Comparison of ENCODE assay signal across 8 mouse cellular contexts in the genomic region with DNA sequence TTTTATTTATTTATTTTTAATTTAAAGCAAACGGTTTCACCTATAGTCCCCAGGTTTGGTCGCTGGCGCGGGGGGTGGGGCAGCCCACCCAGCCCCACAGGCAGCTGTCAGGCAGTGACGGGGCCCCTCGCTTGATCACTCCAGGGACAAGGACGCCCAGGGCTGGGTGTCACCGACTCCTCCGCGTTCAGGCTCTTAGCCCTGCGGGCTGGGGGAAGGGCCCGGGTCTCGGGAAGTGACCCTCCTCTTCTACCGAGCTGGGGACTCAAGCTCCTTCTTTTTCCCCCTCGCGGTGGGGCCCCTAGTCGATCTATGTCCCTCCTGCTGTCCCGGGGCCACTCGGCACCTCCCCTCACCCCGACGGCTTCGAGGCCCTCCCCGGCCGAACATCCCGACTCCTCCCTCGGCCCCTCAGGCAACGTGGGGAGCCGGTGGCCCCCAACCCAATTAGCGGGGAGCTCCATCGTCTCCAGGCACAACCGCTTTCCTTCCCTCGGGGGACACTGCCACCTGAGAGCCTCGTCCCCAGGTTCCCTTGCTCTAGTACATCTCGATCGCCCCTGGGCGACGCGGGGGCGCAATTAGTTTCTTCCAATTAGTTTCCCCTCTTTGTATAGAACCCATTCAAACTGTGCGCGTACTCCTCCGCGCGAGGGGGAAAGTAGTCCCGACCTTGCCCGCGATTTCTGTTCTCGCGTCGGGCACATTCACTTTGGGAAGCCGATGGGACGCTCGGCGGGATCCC. TPM values are rescaled to one million over a fixed set of nuclear protein-coding genes. Genes with fewer than 3 reads are reported as not detected.
A peak's percentile ranks its signal among the peaks of the same experiment; 100 is the strongest.
DNase-seq lines count a peak whose midpoint lies in the region; ATAC-seq and TF ChIP-seq lines count a peak whose summit lies in the region.

No protein-coding gene starts in this region.

- no peak for TF ChIP-seq EP300 in ES-Bruce4 (IDR thresholded peaks at IDR 0.05; ENCODE audit: insufficient read depth, low read depth, low read length)

- no peaks in the 10 kb centered on the region for H3K36me3 ChIP-seq in ES-Bruce4 (ENCODE audit: control insufficient read depth, insufficient read depth, low read length, poor library complexity, severe bottlenecking)
- H3K36me3 ChIP-seq in erythroblast, embryonic 14.5 days (ENCODE audit: control insufficient read depth), result peaks cover 40% of the 10 kb centered on the region
- 0 out of 2 replicates have a peak, but pooled peaks cover 4% of the 10 kb centered on the region for H3K36me3 ChIP-seq in heart, embryonic 15.5 days
- H3K36me3 ChIP-seq in lung, embryonic 16.5 days (ENCODE audit: control insufficient read depth, insufficient read depth, low read length), result 0 out of 2 replicates have a peak, but pooled peaks cover 3% of the 10 kb centered on the region

- WGBS in bone marrow, adult 2 months, result under 1% methylated on average over 54 of the region's 54 CpGs
- WGBS in heart, embryonic 15.5 days, result under 1% methylated on average over 54 of the region's 54 CpGs
- WGBS in lung, embryonic 16.5 days, result under 1% methylated on average over 54 of the region's 54 CpGs

- H3K4me1 ChIP-seq in ES-Bruce4 (ENCODE audit: control insufficient read depth, insufficient read depth, low read length), result peaks cover 3% of the 10 kb centered on the region
- H3K4me1 ChIP-seq in bone marrow, adult 2 months (ENCODE audit: control insufficient read depth, insufficient read depth, low read length), result peaks cover 6% of the 10 kb centered on the region
- H3K4me1 ChIP-seq in erythroblast, embryonic 14.5 days (ENCODE audit: control insufficient read depth), result peaks cover 68% of the 10 kb centered on the region
- H3K4me1 ChIP-seq in heart, embryonic 15.5 days (replicated peaks), result peaks cover 30% of the 10 kb centered on the region
- peaks cover 21% of the 10 kb centered on the region for H3K4me1 ChIP-seq in lung, embryonic 16.5 days (replicated peaks; ENCODE audit: control insufficient read depth, insufficient read depth, low read length)

- H3K9me3 ChIP-seq in ES-Bruce4 (replicated peaks; ENCODE audit: control insufficient read depth, insufficient read depth, low read length, poor library complexity, severe bottlenecking), result no peaks in the 10 kb centered on the region
- no peaks in the 10 kb centered on the region for H3K9me3 ChIP-seq in erythroblast, embryonic 14.5 days (ENCODE audit: control insufficient read depth, low read length)
- H3K9me3 ChIP-seq in heart, embryonic 15.5 days (replicated peaks), result no peaks in the 10 kb centered on the region
- H3K9me3 ChIP-seq in lung, embryonic 16.5 days (ENCODE audit: control insufficient read depth, low read length), result no peaks in the 10 kb centered on the region

- peak overlapping the region; percentile 84 for H3K4me3 ChIP-seq in ES-Bruce4 (ENCODE audit: low read depth, low read length)
- H3K4me3 ChIP-seq in bone marrow, adult 2 months (replicated peaks; ENCODE audit: control insufficient read depth, low read depth, low read length), result peak overlapping the region; percentile 84
- peak overlapping the region; percentile 96 for H3K4me3 ChIP-seq in erythroblast, embryonic 14.5 days (replicated peaks)
- peak overlapping the region; percentile 86 for H3K4me3 ChIP-seq in heart, embryonic 15.5 days
- H3K4me3 ChIP-seq in lung, embryonic 16.5 days (ENCODE audit: low read length), result peak overlapping the region; percentile 96

- peak overlapping the region; percentile 90 for H3K4me2 ChIP-seq in heart, embryonic 15.5 days
- H3K4me2 ChIP-seq in lung, embryonic 16.5 days (ENCODE audit: low read depth, low read length), result peak overlapping the region; percentile 92

- DNase-seq in layer of hippocampus, adult 8-10 months (ENCODE audit: low spot score in 2 of 2), result peak; percentile 28 to 48
- DNase-seq in ovary, adult 18-20 months (ENCODE audit: low spot score), result peak; percentile 62
- peak; percentile 75 to 80 for DNase-seq in thymus, postnatal 10 days (ENCODE audit: low spot score in 2 of 2)

- H3K27me3 ChIP-seq in ES-Bruce4 (ENCODE audit: control insufficient read depth, insufficient read depth, low read length, poor library complexity, severe bottlenecking), result no peaks in the 10 kb centered on the region
- no peaks in the 10 kb centered on the region for H3K27me3 ChIP-seq in erythroblast, embryonic 14.5 days (ENCODE audit: control insufficient read depth)
- H3K27me3 ChIP-seq in heart, embryonic 15.5 days, result no peaks in the 10 kb centered on the region
- no peaks in the 10 kb centered on the region for H3K27me3 ChIP-seq in lung, embryonic 16.5 days (ENCODE audit: control insufficient read depth, insufficient read depth, low read depth, low read length)

- TF ChIP-seq CTCF in ES-Bruce4 (IDR thresholded peaks at IDR 0.05; ENCODE audit: low read depth, low read length), result no peak
- TF ChIP-seq CTCF in bone marrow, adult 2 months (IDR thresholded peaks at IDR 0.05; ENCODE audit: control insufficient read depth, insufficient read depth, low read length), result no peak

- TF ChIP-seq POLR2A in ES-Bruce4 (IDR thresholded peaks at IDR 0.05; ENCODE audit: insufficient read depth, low read length), result no peak
- peak; percentile 26; the same call in 1 of the 2 replicates for TF ChIP-seq POLR2A in bone marrow, adult 2 months (IDR thresholded peaks at IDR 0.05; ENCODE audit: borderline replicate concordance, control insufficient read depth, low read depth, low read length)

- peak overlapping the region; percentile 91 for H3K9ac ChIP-seq in ES-Bruce4 (ENCODE audit: low read depth, poor library complexity, severe bottlenecking)
- H3K9ac ChIP-seq in heart, embryonic 15.5 days, result peak overlapping the region; percentile 81
- peak overlapping the region; percentile 95 for H3K9ac ChIP-seq in lung, embryonic 16.5 days (ENCODE audit: low read length)

- H3K27ac ChIP-seq in ES-Bruce4 (ENCODE audit: insufficient read depth, low read length), result peak overlapping the region; percentile 77
- peak overlapping the region; percentile 94 for H3K27ac ChIP-seq in bone marrow, adult 2 months (ENCODE audit: control insufficient read depth, insufficient read depth, low read depth, low read length, poor library complexity)
- peak overlapping the region; percentile 99 for H3K27ac ChIP-seq in heart, embryonic 15.5 days
- H3K27ac ChIP-seq in lung, embryonic 16.5 days (ENCODE audit: low read length), result peak overlapping the region; percentile 99

- peak; percentile 45 for ATAC-seq in heart, embryonic 15.5 days (replicated peaks; ENCODE audit: insufficient number of reproducible peaks, insufficient read depth, low FRiP score, low read depth)
- peak; percentile 57 for ATAC-seq in lung, embryonic 16.5 days (ENCODE audit: low read depth)

RNA-seq across cellular contexts. Expression of a gene that starts 0.7 kb away (rescaled TPM):
- polyA plus RNA-seq in ES-Bruce4 (2011; ENCODE audit: insufficient read depth, insufficient read length, low read depth, missing spikeins), result 31.8 and 34.4 TPM in 2 replicates
- 9.9 and 14.6 TPM in 2 replicates for polyA plus RNA-seq in bone marrow, adult 2 months (2011; ENCODE audit: insufficient read depth, insufficient read length, low replicate concordance, missing spikeins)
- polyA plus RNA-seq in erythroblast, embryonic 14.5 days (2012), result 0.31 and 0.44 TPM in 2 replicates
- polyA plus RNA-seq in heart, embryonic 15.5 days (2015; fragmentation: Nextera tagmentation; extraction: Ambion mirVana), result 6.5 and 7.9 TPM in 2 replicates
- total RNA-seq in layer of hippocampus, adult 8-10 months (2022), result 10 to 100 TPM; 14.9 to 19.8 (median 17.1) TPM
- polyA plus RNA-seq in lung, embryonic 16.5 days (2015; fragmentation: Nextera tagmentation; extraction: Ambion mirVana), result 8.8 and 10.4 TPM in 2 replicates

RNA-seq across cellular contexts. Expression of a gene that starts 59.6 kb away (rescaled TPM):
- polyA plus RNA-seq in ES-Bruce4 (2011; ENCODE audit: insufficient read depth, insufficient read length, low read depth, missing spikeins), result 4.3 and 4.9 TPM in 2 replicates
- 19.7 and 28.6 TPM in 2 replicates for polyA plus RNA-seq in bone marrow, adult 2 months (2011; ENCODE audit: insufficient read depth, insufficient read length, low replicate concordance, missing spikeins)
- polyA plus RNA-seq in erythroblast, embryonic 14.5 days (2012), result 11.8 and 12.2 TPM in 2 replicates
- polyA plus RNA-seq in heart, embryonic 15.5 days (2015; fragmentation: Nextera tagmentation; extraction: Ambion mirVana), result 15.4 and 18.0 TPM in 2 replicates
- total RNA-seq in layer of hippocampus, adult 8-10 months (2022), result 10 to 100 TPM; 12.5 to 14.0 (median 12.8) TPM
- 11.8 and 13.6 TPM in 2 replicates for polyA plus RNA-seq in lung, embryonic 16.5 days (2015; fragmentation: Nextera tagmentation; extraction: Ambion mirVana)

Comparison
In these comparisons a context has a peak if more than half of its experiments do, and no peak if none do; other contexts are left out.
1. Peak in every context shown above with its lines: DNase-seq, ATAC-seq, H3K4me3 ChIP-seq and H3K27ac ChIP-seq.